Mouse (Mus musculus) adrenal gland, adult 8-10 months (tissue): Measurements from ENCODE around the gene Homer3. TPM values are rescaled to one million over a fixed set of nuclear protein-coding genes. Genes with fewer than 3 reads are reported as not detected.

Experiments
- DNase-seq: peaks from one replicate; pipeline ENCODE4 v3.0.0; 2022
- total RNA-seq, 4 experiments: library from RNA; stranded (reverse); gene quantifications; 2 replicates each; pipeline ENCODE4 v1.2.4; 2022

The Homer3 gene
- total RNA-seq, 4 experiments from 2014 or later: 18.7 to 38.9 (median 29.2) TPM

GRCm38 (mm10) chr8:70285304-70285703, 2.7 kb downstream of the Homer3 start:
- no peak for DNase-seq

GRCm38 (mm10) chr8:70286737-70287136, 4.1 kb downstream of the Homer3 start:
- no peak for DNase-seq

- no peak for DNase-seq
Observed at GRCm38 (mm10) chr8:70293988-70294405, 11.4 kb downstream of the Homer3 start.

GRCm38 (mm10) chr8:70300881-70301280, 18.3 kb downstream of the Homer3 start:
- no peak for DNase-seq

- peak; percentile 91 for DNase-seq
Observed at GRCm38 (mm10) chr8:70302358-70302890, 19.8 kb downstream of the Homer3 start, which contains the start of the genes Ddx49 and Cope. Gene Ddx49, minus strand, starts transcription at chr8:70302489. Gene Cope, plus strand, starts transcription at chr8:70302518.

- DNase-seq: no peak
Observed at GRCm38 (mm10) chr8:70302901-70303300, 20.3 kb downstream of the Homer3 start.

GRCm38 (mm10) chr8:70309311-70309710, 26.7 kb downstream of the Homer3 start:
- DNase-seq: no peak

- no peak for DNase-seq
Observed at GRCm38 (mm10) chr8:70313399-70313798, 30.8 kb downstream of the Homer3 start.

- DNase-seq: no peak
Observed at GRCm38 (mm10) chr8:70315624-70316510, 33.2 kb downstream of the Homer3 start, which contains the start of gene Cers1. Gene Cers1, plus strand, starts transcription at chr8:70315775.

GRCm38 (mm10) chr8:70316511-70317504, 34.2 kb downstream of the Homer3 start:
- DNase-seq: no peak

GRCm38 (mm10) chr8:70317872-70318271, 35.2 kb downstream of the Homer3 start:
- no peak for DNase-seq

- no peak for DNase-seq
Observed at GRCm38 (mm10) chr8:70323716-70324115, 41.1 kb downstream of the Homer3 start.

GRCm38 (mm10) chr8:70327512-70327911, 44.9 kb downstream of the Homer3 start:
- DNase-seq: no peak

- no peak for DNase-seq
Observed at GRCm38 (mm10) chr8:70329124-70329834, 46.7 kb downstream of the Homer3 start, which contains the start of gene Gdf1. Gene Gdf1, plus strand, starts transcription at chr8:70329817.

- no peak for DNase-seq
Observed at GRCm38 (mm10) chr8:70329835-70330740, 47.5 kb downstream of the Homer3 start.

- no peak for DNase-seq
Observed at GRCm38 (mm10) chr8:70330741-70331364, 48.2 kb downstream of the Homer3 start.

GRCm38 (mm10) chr8:70331526-70331925, 48.9 kb downstream of the Homer3 start:
- DNase-seq: no peak

- DNase-seq: no peak
Observed at GRCm38 (mm10) chr8:70332070-70332877, 49.6 kb downstream of the Homer3 start.

- DNase-seq: no peak
Observed at GRCm38 (mm10) chr8:70332878-70333202, 50.2 kb downstream of the Homer3 start.
